8 mouse cellular contexts compared by ENCODE assay signal in genomic region chr5:134985633-134986297, GRCm38 (mm10). TPM values are rescaled to one million over a fixed set of nuclear protein-coding genes. Genes with fewer than 3 reads are reported as not detected.
A peak's percentile ranks its signal among the peaks of the same experiment; 100 is the strongest.
DNase-seq lines count a peak whose midpoint lies in the region; ATAC-seq lines count a peak whose summit lies in the region.

TSS of gene Cldn3 (plus strand) at chr5:134986214.

- H3K27me3 ChIP-seq in heart, embryonic 11.5 days (ENCODE audit: control insufficient read depth, insufficient read depth, low read length) = peaks cover 43% of the 10 kb centered on the region
- peaks cover 63% of the 10 kb centered on the region for H3K27me3 ChIP-seq in kidney, embryonic 15.5 days
- H3K27me3 ChIP-seq in stomach, embryonic 15.5 days (replicated peaks) = peaks cover 34% of the 10 kb centered on the region

- peak within 1 kb of the TSS; percentile 25 for H3K4me3 ChIP-seq in heart, embryonic 11.5 days (ENCODE audit: low read depth, low read length)
- H3K4me3 ChIP-seq in kidney, embryonic 15.5 days (replicated peaks) = peak within 1 kb of the TSS; percentile 42
- peak within 1 kb of the TSS; percentile 42 for H3K4me3 ChIP-seq in stomach, embryonic 15.5 days (replicated peaks)

- peaks cover 7% of the 10 kb centered on the region for H3K4me1 ChIP-seq in heart, embryonic 11.5 days (ENCODE audit: control insufficient read depth, insufficient read depth, low read length)
- H3K4me1 ChIP-seq in kidney, embryonic 15.5 days = peaks cover 33% of the 10 kb centered on the region
- H3K4me1 ChIP-seq in stomach, embryonic 15.5 days = peaks cover 20% of the 10 kb centered on the region

- peak; percentile 64 for DNase-seq in urinary bladder, postnatal 14 days (ENCODE audit: low spot score)
- no peak for DNase-seq in urinary bladder, postnatal 10 days (ENCODE audit: low spot score)
- DNase-seq in lung, postnatal 14 days = peak; percentile 77
- no peak for DNase-seq in thymus, postnatal 14 days

- peak; percentile 34 for ATAC-seq in heart, embryonic 11.5 days (replicated peaks; ENCODE audit: insufficient number of reproducible peaks, low FRiP score, low TSS enrichment)
- ATAC-seq in kidney, embryonic 15.5 days (replicated peaks; ENCODE audit: low FRiP score) = peak; percentile 90
- peak; percentile 91 for ATAC-seq in stomach, embryonic 15.5 days (ENCODE audit: insufficient read depth, low FRiP score, low read depth)
- no peak for ATAC-seq in inflammation-experienced regulatory T-cells, adult 6 months

- peak within 1 kb of the TSS; percentile 59 for H3K4me2 ChIP-seq in heart, embryonic 11.5 days
- H3K4me2 ChIP-seq in kidney, embryonic 15.5 days = peak within 1 kb of the TSS; percentile 61
- H3K4me2 ChIP-seq in stomach, embryonic 15.5 days = peak within 1 kb of the TSS; percentile 57

- H3K36me3 ChIP-seq in heart, embryonic 11.5 days (ENCODE audit: control insufficient read depth, insufficient read depth, low read length) = no peaks in the 10 kb centered on the region
- H3K36me3 ChIP-seq in kidney, embryonic 15.5 days = no peaks in the 10 kb centered on the region
- no peaks in the 10 kb centered on the region for H3K36me3 ChIP-seq in stomach, embryonic 15.5 days

- H3K27ac ChIP-seq in heart, embryonic 11.5 days (ENCODE audit: low read depth, low read length) = no peak within 1 kb of the TSS
- peak within 1 kb of the TSS; percentile 82 for H3K27ac ChIP-seq in kidney, embryonic 15.5 days
- H3K27ac ChIP-seq in stomach, embryonic 15.5 days = peak within 1 kb of the TSS; percentile 84

- WGBS in heart, embryonic 11.5 days (ENCODE audit: insufficient replicate concordance) = under 1% methylated on average over 25 of the region's 25 CpGs
- 1% methylated on average over 25 of the region's 25 CpGs for WGBS in kidney, embryonic 15.5 days
- 1% methylated on average over 25 of the region's 25 CpGs for WGBS in stomach, embryonic 15.5 days

- H3K9ac ChIP-seq in heart, embryonic 11.5 days (ENCODE audit: low read depth, low read length) = 0 out of 2 replicates have a peak within 1 kb of the TSS, but pooled peaks have one; percentile 34
- peak within 1 kb of the TSS; percentile 45 for H3K9ac ChIP-seq in kidney, embryonic 15.5 days
- H3K9ac ChIP-seq in stomach, embryonic 15.5 days = peak within 1 kb of the TSS; percentile 17; the same call in 1 of the 2 replicates

- H3K9me3 ChIP-seq in heart, embryonic 11.5 days (replicated peaks; ENCODE audit: control insufficient read depth, low read length) = no peaks in the 10 kb centered on the region
- no peaks in the 10 kb centered on the region for H3K9me3 ChIP-seq in kidney, embryonic 15.5 days (replicated peaks)
- no peaks in the 10 kb centered on the region for H3K9me3 ChIP-seq in stomach, embryonic 15.5 days

RNA-seq across cellular contexts. Expression of gene Cldn3, which starts in this region (rescaled TPM):
- 1.2 and 1.5 TPM in 2 replicates for polyA plus RNA-seq in heart, embryonic 11.5 days (2014; fragmentation: Nextera tagmentation; extraction: Ambion mirVana)
- 52.9 and 56.3 TPM in 2 replicates for polyA plus RNA-seq in kidney, embryonic 15.5 days (2015; fragmentation: Nextera tagmentation; extraction: Ambion mirVana)
- 120 and 147 TPM in 2 replicates for polyA plus RNA-seq in stomach, embryonic 15.5 days (2015; fragmentation: Nextera tagmentation; extraction: Ambion mirVana)
- not detected for polyA plus RNA-seq in inflammation-experienced regulatory T-cells, adult 6 months (2017; shearing (Covaris generic))

Comparison
In these comparisons a context has a peak if more than half of its experiments do, and no peak if none do; other contexts are left out.
1. RNA of gene Cldn3 (polyA plus RNA-seq): 120 to 147 TPM in stomach, embryonic 15.5 days and 52.9 to 56.3 TPM in kidney, embryonic 15.5 days; 1.2 to 1.5 TPM in heart, embryonic 11.5 days and not detected in inflammation-experienced regulatory T-cells, adult 6 months; every median in the first group is over 10 times any median in the second.
2. DNase-seq: peak in urinary bladder, postnatal 14 days (single experiment) and lung, postnatal 14 days (single experiment); none in urinary bladder, postnatal 10 days (single experiment) and thymus, postnatal 14 days (single experiment).
3. Peak in every context shown above with its lines, with median percentiles within 50 percentile points of each other: H3K4me2 ChIP-seq, H3K4me3 ChIP-seq and H3K9ac ChIP-seq.